Mouse (Mus musculus) MEL-GATA-1-ER (cell line): ENCODE measurements around the gene Tm4sf4.

Source experiments
- DNase-seq: peaks from one replicate; pipeline ENCODE4 v3.0.0-alpha.2; 2012; ENCODE audit warnings: low read depth; ENCODE audit errors: extremely low read depth

Tm4sf4 gene

GRCm38 (mm10) chr3:57474421-57474820, 49.3 kb downstream of the Tm4sf4 start:
- DNase-seq, result no peak

GRCm38 (mm10) chr3:57480640-57481039, 55.5 kb downstream of the Tm4sf4 start:
- DNase-seq, result no peak

- DNase-seq, result no peak
These were observed 56.9 kb downstream of the Tm4sf4 start for GRCm38 (mm10) chr3:57481981-57482380.

GRCm38 (mm10) chr3:57486068-57486467, 61.0 kb downstream of the Tm4sf4 start:
- DNase-seq, result no peak

GRCm38 (mm10) chr3:57487455-57488153, 62.5 kb downstream of the Tm4sf4 start:
- DNase-seq, result no peak
